Mouse (Mus musculus): ENCODE data around the gene Scamp2.

GRCm38 (mm10) chr9:57549186-57549585 is 11.6 kb upstream of the Scamp2 start:
- TF ChIP-seq CTCF (IDR thresholded peaks at IDR 0.05): no peak
- TF ChIP-seq POLR2A (IDR thresholded peaks at IDR 0.05; ENCODE audit: insufficient read depth, low read depth, low read length): no peak

Measured in heart, adult 2 months (tissue).